Mouse (Mus musculus) limb, embryonic 10.5 days (tissue): ENCODE data around the gene Hoxc11. TPM values are rescaled to one million over a fixed set of nuclear protein-coding genes. Genes with fewer than 3 reads are reported as not detected.

Experiments
- DNase-seq: peaks from one replicate; pipeline ENCODE4 v3.0.0-alpha.2; 2017; ENCODE audit warnings: low spot score
- H3K27ac ChIP-seq: fragments of 300-500 bp; sonication (generic); 2 replicates; pipeline ENCODE4 v1.5.1; 2016; ENCODE audit warnings: mild to moderate bottlenecking
- H3K27me3 ChIP-seq: fragments of 300-500 bp; sonication (generic); 2 replicates; pipeline ENCODE4 v1.6.1; 2016; ENCODE audit warnings: low read depth, mild to moderate bottlenecking; ENCODE audit not compliant: poor library complexity, severe bottlenecking
- H3K36me3 ChIP-seq: fragments of 300-500 bp; sonication (generic); 2 replicates; pipeline ENCODE4 v1.6.1; 2016; ENCODE audit warnings: mild to moderate bottlenecking, moderate library complexity
- H3K4me1 ChIP-seq: fragments of 300-500 bp; sonication (generic); 2 replicates; pipeline ENCODE4 v1.6.1; 2016
- H3K4me3 ChIP-seq: fragments of 300-500 bp; sonication (generic); 2 replicates; pipeline ENCODE4 v1.5.1; 2016; ENCODE audit warnings: mild to moderate bottlenecking, moderate library complexity
- H3K9me3 ChIP-seq: fragments of 300-500 bp; sonication (generic); replicated peaks from 2 replicates; pipeline ENCODE4 v1.6.1; 2016; ENCODE audit warnings: mild to moderate bottlenecking
- WGBS: fragments of 180-500 bp; shearing (Covaris S2); methylation state at CpG from one replicate; pipeline ENCODE4 v1.1.7; 2016; 5-methylcytosine and 5-hydroxymethylcytosine counted together
- microRNA-seq: library from miRNA; unstranded; fragments of <30 nt; microRNA quantifications from one replicate; pipeline ENCODE4, GENCODE M21; 2017
- polyA plus RNA-seq: library from polyadenylated mRNA; unstranded; fragments of >200 nt; fragmentation: Nextera tagmentation; extraction: Ambion mirVana; gene quantifications from 2 replicates; pipeline ENCODE4 v1.2.1, GENCODE M21; 2016

Hoxc11 gene
- polyA plus RNA-seq, 1 experiment from 2014 or later, result 4.7 TPM

- Histone ChIP-seq H3K4me1 (peaks cover 99% of the 10 kb centered on the region), H3K36me3 (no peaks in the 10 kb centered on the region), H3K9me3 (no peaks in the 10 kb centered on the region), H3K4me3 (peak overlapping the region; percentile 56), H3K27ac (peak overlapping the region; percentile 94), H3K27me3 (peaks cover 99% of the 10 kb centered on the region)
- peak; percentile 79 for DNase-seq
- WGBS, result under 1% methylated on average over 11 of the region's 11 CpGs
These were observed 45.7 kb downstream of the Hoxc11 start for GRCm38 (mm10) chr15:102999955-103000354.

GRCm38 (mm10) chr15:103000501-103000901, 46.3 kb downstream of the Hoxc11 start:
- DNase-seq, result peak; percentile 77
- H3K27me3 ChIP-seq, result peaks cover 99% of the 10 kb centered on the region
- no peaks in the 10 kb centered on the region for H3K9me3 ChIP-seq
- WGBS, result under 1% methylated on average over 24 of the region's 24 CpGs
- peaks cover 99% of the 10 kb centered on the region for H3K4me1 ChIP-seq
- peak overlapping the region; percentile 56 for H3K4me3 ChIP-seq
- H3K36me3 ChIP-seq, result no peaks in the 10 kb centered on the region
- H3K27ac ChIP-seq, result peak overlapping the region; percentile 94

- Histone ChIP-seq H3K27ac (peak overlapping the region; percentile 94), H3K36me3 (no peaks in the 10 kb centered on the region), H3K4me3 (peak overlapping the region; percentile 56), H3K9me3 (no peaks in the 10 kb centered on the region), H3K4me1 (peaks cover 99% of the 10 kb centered on the region), H3K27me3 (peaks cover 99% of the 10 kb centered on the region)
- WGBS, result 40% methylated on average over 2 of the region's 2 CpGs
- DNase-seq, result no peak
These were observed 47.1 kb downstream of the Hoxc11 start for GRCm38 (mm10) chr15:103001370-103001769.

GRCm38 (mm10) chr15:103002156-103002555, 47.9 kb downstream of the Hoxc11 start:
- Histone ChIP-seq H3K4me1 (peaks cover 99% of the 10 kb centered on the region), H3K4me3 (peak overlapping the region; percentile 56), H3K9me3 (no peaks in the 10 kb centered on the region), H3K27me3 (peaks cover 98% of the 10 kb centered on the region), H3K27ac (peak overlapping the region; percentile 94), H3K36me3 (no peaks in the 10 kb centered on the region)
- no peak for DNase-seq
- 6% methylated on average over 4 of the region's 4 CpGs for WGBS

DNA sequence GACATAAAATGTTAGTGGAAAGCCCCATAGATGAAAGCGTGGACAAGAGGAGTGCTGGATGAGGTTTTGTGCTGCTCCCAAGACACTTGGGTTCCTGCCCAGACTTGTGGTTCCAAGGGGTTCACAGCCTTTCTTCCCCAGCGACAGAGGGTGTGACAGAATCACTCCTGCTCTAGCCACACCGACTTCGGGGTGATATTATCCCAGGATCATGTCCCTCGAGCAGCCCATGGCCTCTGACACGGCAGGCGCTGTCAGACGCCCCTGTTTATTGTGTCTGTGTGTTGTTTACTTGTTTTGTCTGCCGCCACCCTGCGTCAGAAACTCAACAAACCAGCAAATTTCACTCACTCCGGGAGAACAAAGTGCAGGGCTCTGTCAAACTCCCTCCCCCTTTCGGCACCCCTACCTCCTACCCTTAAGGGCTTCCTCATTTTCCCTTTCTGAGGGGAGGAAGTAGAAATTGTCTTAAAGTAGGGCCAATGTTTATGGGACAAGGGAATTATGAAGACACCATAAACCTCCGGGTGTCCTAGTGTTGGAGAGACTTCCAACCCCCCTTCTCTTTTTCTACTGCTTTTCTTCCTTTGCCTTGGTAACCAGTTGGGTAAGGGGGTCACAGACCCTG, 48.7 kb downstream of the Hoxc11 start:
- no peaks in the 10 kb centered on the region for H3K9me3 ChIP-seq
- WGBS, result 6% methylated on average over 13 of the region's 13 CpGs
- DNase-seq, result no peak
- peak overlapping the region; percentile 94 for H3K27ac ChIP-seq
- H3K4me1 ChIP-seq, result peaks cover 99% of the 10 kb centered on the region
- no peaks in the 10 kb centered on the region for H3K36me3 ChIP-seq
- peak overlapping the region; percentile 56 for H3K4me3 ChIP-seq
- peaks cover 98% of the 10 kb centered on the region for H3K27me3 ChIP-seq

DNA sequence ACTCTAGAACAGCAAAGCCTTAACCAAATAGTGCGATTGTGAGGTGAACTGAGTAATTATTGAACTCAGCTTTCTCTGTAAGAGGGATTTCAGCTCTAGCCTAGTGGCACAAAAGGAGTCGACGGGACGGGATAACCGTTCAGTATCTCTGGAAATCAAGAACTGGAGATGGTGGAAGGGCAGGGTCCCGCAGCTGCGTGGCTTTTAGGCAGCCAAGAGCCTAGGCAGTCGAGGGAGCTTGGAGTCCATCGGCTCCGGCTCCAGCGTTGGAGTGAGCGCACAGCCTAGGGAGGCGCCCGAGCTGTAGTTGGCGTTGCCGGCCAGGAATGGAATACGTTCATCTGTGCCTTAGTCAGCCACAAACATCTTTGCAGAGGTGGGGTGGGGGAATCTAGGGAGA, 51.1 kb downstream of the Hoxc11 start:
- Histone ChIP-seq H3K4me1 (peaks cover 99% of the 10 kb centered on the region), H3K4me3 (peak overlapping the region; percentile 38), H3K9me3 (no peaks in the 10 kb centered on the region), H3K36me3 (no peaks in the 10 kb centered on the region), H3K27ac (peak overlapping the region; percentile 83), H3K27me3 (peaks cover 99% of the 10 kb centered on the region)
- DNase-seq, result no peak
- WGBS, result under 1% methylated on average over 17 of the region's 17 CpGs

DNA sequence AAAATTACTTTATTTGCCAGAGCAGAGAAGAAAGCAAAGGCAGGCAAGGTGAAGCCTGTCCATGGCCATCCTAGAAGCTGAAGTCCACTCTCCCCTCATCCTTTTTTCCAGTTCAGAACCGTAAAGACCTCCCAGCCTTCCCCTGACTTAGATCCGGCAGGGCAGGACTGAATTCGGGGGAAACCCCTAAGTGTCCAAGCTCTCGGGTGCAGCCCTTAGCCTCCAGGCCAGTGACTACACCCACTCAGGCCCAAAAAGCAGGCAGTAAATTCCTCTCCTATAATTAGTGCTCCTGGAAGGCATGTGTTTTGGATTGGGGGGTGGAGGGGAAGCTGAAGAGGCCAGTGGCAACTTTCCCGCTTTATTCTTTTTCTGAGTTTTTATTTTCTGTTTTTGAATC, 51.6 kb downstream of the Hoxc11 start:
- peak overlapping the region; percentile 83 for H3K27ac ChIP-seq
- 2% methylated on average over 5 of the region's 5 CpGs for WGBS
- peaks cover 99% of the 10 kb centered on the region for H3K4me1 ChIP-seq
- no peaks in the 10 kb centered on the region for H3K36me3 ChIP-seq
- H3K9me3 ChIP-seq, result no peaks in the 10 kb centered on the region
- H3K4me3 ChIP-seq, result peak overlapping the region; percentile 38
- peaks cover 99% of the 10 kb centered on the region for H3K27me3 ChIP-seq
- DNase-seq, result no peak

GRCm38 (mm10) chr15:103006326-103006725, 52.1 kb downstream of the Hoxc11 start:
- no peaks in the 10 kb centered on the region; the same call in 1 of the 2 replicates for H3K36me3 ChIP-seq
- 5% methylated on average over 1 of the region's 1 CpGs for WGBS
- peak overlapping the region; percentile 38; the same call in 1 of the 2 replicates for H3K4me3 ChIP-seq
- H3K27me3 ChIP-seq, result peaks cover 99% of the 10 kb centered on the region
- H3K4me1 ChIP-seq, result peaks cover 99% of the 10 kb centered on the region
- no peaks in the 10 kb centered on the region for H3K9me3 ChIP-seq
- DNase-seq, result no peak
- peak overlapping the region; percentile 83 for H3K27ac ChIP-seq

Small RNA genes within 50 kb of the gene (microRNA-seq; reads per million reads assigned to microRNA genes)
- 1,846 reads per million, percentile 83 among the genes with 10 or more reads in this experiment for gene Mir196a-2

Other genes starting within 250 kb of the Hoxc11 start
- 26.3 and 33.5 TPM in 2 replicates for gene Calcoco1, start 232.2 kb upstream of the Hoxc11 start, polyA plus RNA-seq
- 0.51 and 1.2 TPM in 2 replicates for gene Hoxc13, start 33.3 kb upstream of the Hoxc11 start, polyA plus RNA-seq
- gene Hoxc12, start 17.7 kb upstream of the Hoxc11 start, polyA plus RNA-seq, result 0.36 TPM in 1 of 2 replicates, not detected in the other
- gene Hoxc10, start 12.4 kb downstream of the Hoxc11 start, polyA plus RNA-seq, result 21.4 and 51.4 TPM in 2 replicates
- gene Hoxc5, start 13.0 kb downstream of the Hoxc11 start, polyA plus RNA-seq, result 10.6 and 12.7 TPM in 2 replicates
- 4.4 and 6.9 TPM in 2 replicates for gene Hoxc9, start 22.0 kb downstream of the Hoxc11 start, polyA plus RNA-seq
- gene Hoxc8, start 36.2 kb downstream of the Hoxc11 start, polyA plus RNA-seq, result 5.1 and 6.0 TPM in 2 replicates
- gene Hoxc6, start 43.8 kb downstream of the Hoxc11 start, polyA plus RNA-seq, result 10.1 and 10.2 TPM in 2 replicates
- gene Hoxc4, start 64.5 kb downstream of the Hoxc11 start, polyA plus RNA-seq, result 9.1 and 9.8 TPM in 2 replicates
- 16.2 and 16.8 TPM in 2 replicates for gene Smug1, start 212.7 kb downstream of the Hoxc11 start, polyA plus RNA-seq